Mouse (Mus musculus) megakaryocyte, embryonic 14.5 days (primary cell): ENCODE data around the gene Fmo5.

Experiments
- FLI1 ChIP-seq: IDR thresholded peaks from 2 replicates; pipeline ENCODE4 v1.6.1; 2012; ENCODE audit warnings: low read length, inconsistent platforms, mixed read lengths
- GATA1 ChIP-seq: IDR thresholded peaks from 3 replicates; pipeline ENCODE4 v1.6.1; 2012; ENCODE audit warnings: mixed read lengths, low read length, inconsistent platforms, borderline replicate concordance

GRCm38 (mm10) chr3:97681321-97682158, 52.9 kb downstream of the Fmo5 start:
- no peak for TF ChIP-seq GATA1
- TF ChIP-seq FLI1 = no peak
